Mouse (Mus musculus) retina, postnatal 7 days (tissue): ENCODE measurements around the gene Hrnr.

ENCODE experiments used
- DNase-seq: peaks from one replicate; pipeline ENCODE4 v3.0.0-alpha.2; 2012; ENCODE audit warnings: low read depth, low spot score

Hrnr gene

GRCm38 (mm10) chr3:93319449-93319848, at the start of gene Hrnr:
Gene Hrnr (plus strand): TSS chr3:93319749.
- DNase-seq, result no peak

- DNase-seq, result no peak
Measured at GRCm38 (mm10) chr3:93273223-93273622, 46.3 kb upstream of the Hrnr start, which contains the start of gene Flg. Gene Flg (plus strand): TSS chr3:93273523.

GRCm38 (mm10) chr3:93297542-93297941, 22.0 kb upstream of the Hrnr start:
- DNase-seq, result no peak

GRCm38 (mm10) chr3:93299832-93300231, 19.7 kb upstream of the Hrnr start:
- DNase-seq, result no peak

GRCm38 (mm10) chr3:93301896-93302295, 17.7 kb upstream of the Hrnr start:
- no peak for DNase-seq

GRCm38 (mm10) chr3:93306142-93306541, 13.4 kb upstream of the Hrnr start:
- no peak for DNase-seq

GRCm38 (mm10) chr3:93311371-93311770, 8.2 kb upstream of the Hrnr start:
- no peak for DNase-seq

GRCm38 (mm10) chr3:93314388-93314787, 5.2 kb upstream of the Hrnr start:
- DNase-seq, result no peak

- no peak for DNase-seq
Measured at GRCm38 (mm10) chr3:93337749-93338148, 18.2 kb downstream of the Hrnr start.

GRCm38 (mm10) chr3:93340021-93340420, 20.5 kb downstream of the Hrnr start:
- DNase-seq, result no peak

- DNase-seq, result no peak
Measured at GRCm38 (mm10) chr3:93346896-93347295, 27.3 kb downstream of the Hrnr start.

GRCm38 (mm10) chr3:93360045-93360444, 40.5 kb downstream of the Hrnr start:
- no peak for DNase-seq

- DNase-seq, result peak; percentile 49
Measured at GRCm38 (mm10) chr3:93361933-93362574, 42.5 kb downstream of the Hrnr start.

GRCm38 (mm10) chr3:93366966-93367575, 47.5 kb downstream of the Hrnr start:
- DNase-seq, result no peak

GRCm38 (mm10) chr3:93368171-93368570, 48.6 kb downstream of the Hrnr start:
- no peak for DNase-seq

- DNase-seq, result no peak
Measured at GRCm38 (mm10) chr3:93373416-93373815, 53.9 kb downstream of the Hrnr start.

GRCm38 (mm10) chr3:93375196-93375595, 55.6 kb downstream of the Hrnr start:
- DNase-seq, result no peak

GRCm38 (mm10) chr3:93375601-93376000, 56.1 kb downstream of the Hrnr start:
- DNase-seq, result no peak

GRCm38 (mm10) chr3:93378146-93378545, 58.6 kb downstream of the Hrnr start:
- DNase-seq, result no peak
